Mouse (Mus musculus) heart, embryonic 14.5 days (tissue): Measurements from ENCODE around the gene Mif. TPM values are rescaled to one million over a fixed set of nuclear protein-coding genes. Genes with fewer than 3 reads are reported as not detected.

Source experiments
- ATAC-seq: fragments of 200-750 bp; cut with Nextera tagmentation; 2 replicates; pipeline ENCODE4 v1.8.0; 2017; ENCODE audit warnings: low read depth, moderate TSS enrichment; ENCODE audit not compliant: insufficient number of reproducible peaks, insufficient read depth, low FRiP score
- H3K27ac ChIP-seq, 2 experiments: fragments of 200-500 bp in 1 of 2; fragments of 300-500 bp in 1 of 2; sonication (generic) in 1 of 2; replicated peaks in 1 of 2; 2 replicates each; pipeline ENCODE4 v1.5.1; 2012 to 2014; ENCODE audit warnings: low read depth in 2 of 2, low read length in 2 of 2, control low read depth in 1 of 2, mild to moderate bottlenecking in 1 of 2, mixed read lengths in 1 of 2; ENCODE audit not compliant: control insufficient read depth in 1 of 2, insufficient read depth in 1 of 2
- H3K27me3 ChIP-seq: fragments of 300-500 bp; sonication (generic); 2 replicates; pipeline ENCODE4 v1.6.1; 2014; ENCODE audit warnings: mild to moderate bottlenecking, low read length, control low read depth; ENCODE audit not compliant: control insufficient read depth, insufficient read depth
- H3K36me3 ChIP-seq: fragments of 300-500 bp; sonication (generic); 2 replicates; pipeline ENCODE4 v1.6.1; 2014; ENCODE audit warnings: mild to moderate bottlenecking, control low read depth, low read length, mixed read lengths; ENCODE audit not compliant: control insufficient read depth, insufficient read depth
- H3K4me1 ChIP-seq, 2 experiments: fragments of 200-500 bp in 1 of 2; fragments of 300-500 bp in 1 of 2; sonication (generic) in 1 of 2; 2 replicates each; pipeline ENCODE4 v1.6.1; 2012 to 2014; ENCODE audit warnings: low read length in 2 of 2, control low read depth in 1 of 2, mixed read lengths in 1 of 2; ENCODE audit not compliant: control insufficient read depth in 2 of 2, insufficient read depth in 2 of 2
- H3K4me2 ChIP-seq: fragments of 300-500 bp; sonication (generic); 2 replicates; pipeline ENCODE4 v1.6.1; 2014; ENCODE audit warnings: mild to moderate bottlenecking, low read length
- H3K4me3 ChIP-seq, 2 experiments: fragments of 200-500 bp in 1 of 2; fragments of 300-500 bp in 1 of 2; sonication (generic) in 1 of 2; 2 replicates each; pipeline ENCODE4 v1.5.1; 2012 to 2014; ENCODE audit warnings: low read length in 2 of 2, mild to moderate bottlenecking in 2 of 2, control low read depth in 1 of 2, low read depth in 1 of 2, moderate library complexity in 1 of 2; ENCODE audit not compliant: control insufficient read depth in 1 of 2, insufficient read depth in 1 of 2
- H3K9ac ChIP-seq: fragments of 300-500 bp; sonication (generic); 2 replicates; pipeline ENCODE4 v1.6.1; 2014; ENCODE audit warnings: mild to moderate bottlenecking, low read length
- H3K9me3 ChIP-seq: fragments of 300-500 bp; sonication (generic); 2 replicates; pipeline ENCODE4 v1.6.1; 2016; ENCODE audit warnings: low read length, control low read depth; ENCODE audit not compliant: control insufficient read depth
- WGBS: fragments of 180-500 bp; shearing (Covaris S2); extraction: QIAGEN DNeasy Blood & Tissue Kit; methylation state at CpG from one replicate; pipeline ENCODE4 v1.1.7; 2014; 5-methylcytosine and 5-hydroxymethylcytosine counted together
- polyA plus RNA-seq: library from polyadenylated mRNA; unstranded; fragments of >200 nt; fragmentation: Nextera tagmentation; extraction: Ambion mirVana; gene quantifications from 2 replicates; pipeline ENCODE4 v1.2.1, GENCODE M21; 2014

Gene Mif
- polyA plus RNA-seq, 1 experiment from 2014 or later, result 2,703 TPM

DNA sequence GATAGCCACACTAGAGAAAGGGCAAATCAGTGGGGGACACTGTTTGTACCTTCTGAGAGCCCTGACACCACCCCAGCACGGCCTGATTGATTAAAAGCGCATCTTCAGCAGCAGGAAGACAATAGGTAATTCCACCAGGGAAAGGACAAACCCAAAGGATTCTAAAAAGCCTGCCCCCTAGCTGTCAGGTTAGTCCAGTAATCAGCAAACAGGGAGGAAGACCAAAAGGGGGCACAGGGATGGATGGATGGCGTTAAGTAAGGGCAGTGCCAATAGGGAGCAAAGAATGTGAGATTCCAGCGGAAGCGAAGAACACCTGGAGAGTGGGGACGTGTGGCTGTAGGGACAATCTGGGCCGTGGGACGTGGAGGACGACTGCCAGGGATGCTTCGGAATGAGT lies 41.4 kb downstream of the Mif start:
- H3K36me3 ChIP-seq, result no peaks in the 10 kb centered on the region
- no peak overlapping the region for H3K4me2 ChIP-seq
- no peaks in the 10 kb centered on the region for H3K27me3 ChIP-seq
- H3K9me3 ChIP-seq, result 0 out of 2 replicates have a peak, but pooled peaks cover 2% of the 10 kb centered on the region
- 61% methylated on average over 10 of the region's 10 CpGs for WGBS
- no peak for ATAC-seq
- no peak overlapping the region for H3K27ac ChIP-seq
- H3K4me3 ChIP-seq, result no peak overlapping the region
- no peak overlapping the region for H3K9ac ChIP-seq
- no peaks in the 10 kb centered on the region for H3K4me1 ChIP-seq

Other genes starting within 250 kb of the Mif start
- 11.7 and 13.3 TPM in 2 replicates for gene Susd2, start 216.2 kb downstream of the Mif start, polyA plus RNA-seq
- gene Cabin1, start 95.9 kb downstream of the Mif start, polyA plus RNA-seq, result 27.0 and 30.8 TPM in 2 replicates
- 35.9 and 37.5 TPM in 2 replicates for gene Ddt, start 86.8 kb downstream of the Mif start, polyA plus RNA-seq
- not detected in 2 replicates for gene Gm20441, start 79.3 kb downstream of the Mif start, polyA plus RNA-seq
- 3.2 and 5.0 TPM in 2 replicates for gene Gstt3, start 78.8 kb downstream of the Mif start, polyA plus RNA-seq
- gene Gstt1, start 61.7 kb downstream of the Mif start, polyA plus RNA-seq, result 8.6 and 13.5 TPM in 2 replicates
- gene Gstt4, start 37.7 kb downstream of the Mif start, polyA plus RNA-seq, result not detected in 2 replicates
- gene Gstt2, start 22.8 kb downstream of the Mif start, polyA plus RNA-seq, result 12.6 and 13.5 TPM in 2 replicates
- 1.1 and 1.7 TPM in 2 replicates for gene Derl3, start 33.2 kb upstream of the Mif start, polyA plus RNA-seq
- 99.1 and 103 TPM in 2 replicates for gene Smarcb1, start 61.4 kb upstream of the Mif start, polyA plus RNA-seq
- 647 and 682 TPM in 2 replicates for gene Chchd10, start 72.9 kb upstream of the Mif start, polyA plus RNA-seq
- gene Mmp11, start 76.3 kb upstream of the Mif start, polyA plus RNA-seq, result 23.4 and 25.1 TPM in 2 replicates
- 0.28 and 0.57 TPM in 2 replicates for gene Gm867, start 80.4 kb upstream of the Mif start, polyA plus RNA-seq
- 0.46 and 0.58 TPM in 2 replicates for gene Vpreb3, start 82.8 kb upstream of the Mif start, polyA plus RNA-seq
- gene Gm5134, start 94.3 kb upstream of the Mif start, polyA plus RNA-seq, result not detected in 2 replicates
- gene Zfp280b, start 172.4 kb upstream of the Mif start, polyA plus RNA-seq, result 13.6 and 14.7 TPM in 2 replicates